Mouse (Mus musculus): Measurements from ENCODE around the gene Ccdc69. TPM values are rescaled to one million over a fixed set of nuclear protein-coding genes. Genes with fewer than 3 reads are reported as not detected.

Gene Ccdc69
- polyA plus RNA-seq, 1 experiment from 2014 or later = 1.0 TPM

GRCm38 (mm10) chr11:55018034-55018433, 59.9 kb downstream of the Ccdc69 start:
- Histone ChIP-seq H3K27ac (no peak overlapping the region), H3K9me3 (replicated peaks) (no peaks in the 10 kb centered on the region), H3K27me3 (replicated peaks) (no peaks in the 10 kb centered on the region), H3K9ac (no peak overlapping the region), H3K4me2 (no peak overlapping the region), H3K36me3 (peaks cover 46% of the 10 kb centered on the region), H3K4me1 (peaks cover 51% of the 10 kb centered on the region), H3K4me3 (no peak overlapping the region)
- WGBS (ENCODE audit: insufficient replicate concordance) = 52% methylated on average over 6 of the region's 6 CpGs
- ATAC-seq = no peak

- no peak for ATAC-seq
- peaks cover 43% of the 10 kb centered on the region for H3K4me1 ChIP-seq
- no peak overlapping the region for H3K27ac ChIP-seq
- peaks cover 50% of the 10 kb centered on the region for H3K36me3 ChIP-seq
- no peaks in the 10 kb centered on the region for H3K9me3 ChIP-seq (replicated peaks)
- no peak overlapping the region for H3K9ac ChIP-seq
- H3K27me3 ChIP-seq (replicated peaks) = no peaks in the 10 kb centered on the region
- no peak overlapping the region for H3K4me3 ChIP-seq
- 63% methylated on average over 2 of the region's 2 CpGs for WGBS (ENCODE audit: insufficient replicate concordance)
- H3K4me2 ChIP-seq = no peak overlapping the region
Measured at GRCm38 (mm10) chr11:55017201-55017600, 60.7 kb downstream of the Ccdc69 start.

GRCm38 (mm10) chr11:55016758-55017157, 61.2 kb downstream of the Ccdc69 start:
- Histone ChIP-seq H3K27me3 (replicated peaks) (no peaks in the 10 kb centered on the region), H3K4me1 (peaks cover 38% of the 10 kb centered on the region), H3K4me2 (no peak overlapping the region), H3K36me3 (peaks cover 54% of the 10 kb centered on the region), H3K9ac (no peak overlapping the region), H3K27ac (no peak overlapping the region), H3K9me3 (replicated peaks) (no peaks in the 10 kb centered on the region), H3K4me3 (no peak overlapping the region)
- WGBS (ENCODE audit: insufficient replicate concordance) = 85% methylated on average over 1 of the region's 1 CpGs
- no peak for ATAC-seq

- ATAC-seq = no peak
- WGBS (ENCODE audit: insufficient replicate concordance) = 71% methylated on average over 9 of the region's 9 CpGs
- Histone ChIP-seq H3K4me3 (no peak overlapping the region), H3K27me3 (replicated peaks) (no peaks in the 10 kb centered on the region), H3K4me1 (peaks cover 29% of the 10 kb centered on the region), H3K9ac (no peak overlapping the region), H3K9me3 (replicated peaks) (no peaks in the 10 kb centered on the region), H3K36me3 (peaks cover 58% of the 10 kb centered on the region), H3K4me2 (no peak overlapping the region), H3K27ac (no peak overlapping the region)
Measured at GRCm38 (mm10) chr11:55015831-55016241, 62.1 kb downstream of the Ccdc69 start.

- Histone ChIP-seq H3K36me3 (peaks cover 59% of the 10 kb centered on the region), H3K27me3 (replicated peaks) (no peaks in the 10 kb centered on the region), H3K4me1 (peaks cover 26% of the 10 kb centered on the region), H3K27ac (no peak overlapping the region), H3K4me2 (no peak overlapping the region), H3K4me3 (no peak overlapping the region), H3K9ac (no peak overlapping the region), H3K9me3 (replicated peaks) (no peaks in the 10 kb centered on the region)
- 91% methylated on average over 3 of the region's 3 CpGs for WGBS (ENCODE audit: insufficient replicate concordance)
- ATAC-seq = no peak
Measured at GRCm38 (mm10) chr11:55015264-55015663, 62.7 kb downstream of the Ccdc69 start.

- Histone ChIP-seq H3K9ac (no peak overlapping the region), H3K4me2 (no peak overlapping the region), H3K36me3 (peaks cover 59% of the 10 kb centered on the region), H3K27ac (no peak overlapping the region), H3K4me1 (peaks cover 12% of the 10 kb centered on the region; the same call in 1 of the 2 replicates), H3K9me3 (replicated peaks) (no peaks in the 10 kb centered on the region), H3K27me3 (replicated peaks) (no peaks in the 10 kb centered on the region), H3K4me3 (no peak overlapping the region)
- peak; percentile 35; the same call in 1 of the 2 replicates for ATAC-seq
- WGBS (ENCODE audit: insufficient replicate concordance) = 70% methylated on average over 6 of the region's 6 CpGs
Measured at GRCm38 (mm10) chr11:55013802-55014201, 64.1 kb downstream of the Ccdc69 start.

GRCm38 (mm10) chr11:55012551-55013521, 65.1 kb downstream of the Ccdc69 start:
- peaks cover 62% of the 10 kb centered on the region for H3K36me3 ChIP-seq
- ATAC-seq = no peak
- 74% methylated on average over 5 of the region's 5 CpGs for WGBS (ENCODE audit: insufficient replicate concordance)

GRCm38 (mm10) chr11:55011440-55011839, 66.5 kb downstream of the Ccdc69 start:
- H3K4me3 ChIP-seq = no peak overlapping the region
- H3K27ac ChIP-seq = no peak overlapping the region
- H3K9me3 ChIP-seq (replicated peaks) = no peaks in the 10 kb centered on the region
- H3K4me1 ChIP-seq = peaks cover 8% of the 10 kb centered on the region; the same call in 1 of the 2 replicates
- H3K27me3 ChIP-seq (replicated peaks) = no peaks in the 10 kb centered on the region
- no peak overlapping the region for H3K9ac ChIP-seq
- no peak for ATAC-seq
- WGBS (ENCODE audit: insufficient replicate concordance) = 63% methylated on average over 3 of the region's 3 CpGs
- peaks cover 74% of the 10 kb centered on the region for H3K36me3 ChIP-seq
- H3K4me2 ChIP-seq = no peak overlapping the region

More at GRCm38 (mm10) chr11:55012551-55013521, 65.1 kb downstream of the Ccdc69 start:
- H3K4me1 ChIP-seq = peaks cover 8% of the 10 kb centered on the region; the same call in 1 of the 2 replicates
- no peaks in the 10 kb centered on the region for H3K27me3 ChIP-seq (replicated peaks)
- H3K4me2 ChIP-seq = no peak overlapping the region
- H3K9ac ChIP-seq = no peak overlapping the region
- no peak overlapping the region for H3K4me3 ChIP-seq
- H3K9me3 ChIP-seq (replicated peaks) = no peaks in the 10 kb centered on the region
- no peak overlapping the region for H3K27ac ChIP-seq

- Histone ChIP-seq H3K4me3 (no peak overlapping the region), H3K9ac (no peak overlapping the region), H3K4me2 (no peak overlapping the region), H3K4me1 (no peaks in the 10 kb centered on the region), H3K27ac (no peak overlapping the region), H3K9me3 (replicated peaks) (no peaks in the 10 kb centered on the region), H3K27me3 (replicated peaks) (no peaks in the 10 kb centered on the region), H3K36me3 (peaks cover 64% of the 10 kb centered on the region)
- WGBS (ENCODE audit: insufficient replicate concordance) = 27% methylated on average over 6 of the region's 6 CpGs
- ATAC-seq = no peak
Measured at GRCm38 (mm10) chr11:55008230-55008629, 69.7 kb downstream of the Ccdc69 start.

GRCm38 (mm10) chr11:55005684-55006083, 72.2 kb downstream of the Ccdc69 start:
- Histone ChIP-seq H3K27me3 (replicated peaks) (no peaks in the 10 kb centered on the region), H3K4me2 (no peak overlapping the region), H3K36me3 (peaks cover 61% of the 10 kb centered on the region), H3K9ac (no peak overlapping the region), H3K4me1 (no peaks in the 10 kb centered on the region), H3K4me3 (no peak overlapping the region), H3K9me3 (replicated peaks) (0 out of 2 replicates have a peak, but pooled peaks cover 4% of the 10 kb centered on the region), H3K27ac (no peak overlapping the region)
- 73% methylated on average over 5 of the region's 5 CpGs for WGBS (ENCODE audit: insufficient replicate concordance)
- no peak for ATAC-seq

- 58% methylated on average over 7 of the region's 7 CpGs for WGBS (ENCODE audit: insufficient replicate concordance)
- ATAC-seq = no peak
- no peaks in the 10 kb centered on the region for H3K27me3 ChIP-seq (replicated peaks)
- 0 out of 2 replicates have a peak, but pooled peaks cover 4% of the 10 kb centered on the region for H3K9me3 ChIP-seq (replicated peaks)
- no peaks in the 10 kb centered on the region for H3K4me1 ChIP-seq
- no peak overlapping the region for H3K27ac ChIP-seq
- no peak overlapping the region for H3K9ac ChIP-seq
- H3K4me3 ChIP-seq = no peak overlapping the region
- peaks cover 57% of the 10 kb centered on the region for H3K36me3 ChIP-seq
- H3K4me2 ChIP-seq = no peak overlapping the region
Measured at GRCm38 (mm10) chr11:55004970-55005502, 72.9 kb downstream of the Ccdc69 start.

Measured in liver, embryonic 12.5 days (tissue).